Mouse (Mus musculus) cerebellum, postnatal 36 days (tissue): Measurements from ENCODE around the gene Cypt2.
"Not testable (repeated sequence)": the region's sequence is repeated elsewhere in the genome, so short reads cannot be mapped to it uniquely, and the experiment has no call there.

Experiments
- DNase-seq, 2 experiments: peaks; one replicate each; pipeline ENCODE4 v3.0.0; 2021 to 2022; ENCODE audit warnings: mixed read lengths in 2 of 2

Cypt2 gene

GRCm38 (mm10) chrX:105499472-105499871 lies at the start of gene Cypt2:
TSS of gene Cypt2 (plus strand) at chrX:105499772.
- DNase-seq, result not testable (repeated sequence)

DNA sequence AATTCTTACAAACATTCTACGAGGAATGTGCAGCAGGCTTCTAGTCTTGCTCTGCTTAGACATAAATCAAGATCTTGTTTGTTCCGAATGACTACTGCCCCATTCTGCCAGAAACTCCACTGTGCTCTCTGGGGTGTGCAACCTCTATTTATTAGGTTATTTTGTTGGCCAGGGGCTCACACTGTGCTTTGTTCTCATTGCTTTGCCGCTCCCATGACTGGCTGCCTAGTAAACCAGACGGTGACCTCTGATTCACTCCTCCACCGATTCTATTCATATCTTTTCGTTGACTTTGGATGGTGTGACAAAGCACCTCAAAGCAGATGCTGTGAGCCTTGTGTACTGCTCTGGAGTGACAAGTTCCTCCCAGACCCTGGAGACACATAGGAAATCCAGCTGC lies 46.7 kb downstream of the Cypt2 start:
- no peak for DNase-seq
